Comparison of ENCODE assay signal across 8 mouse cellular contexts in the genomic region with DNA sequence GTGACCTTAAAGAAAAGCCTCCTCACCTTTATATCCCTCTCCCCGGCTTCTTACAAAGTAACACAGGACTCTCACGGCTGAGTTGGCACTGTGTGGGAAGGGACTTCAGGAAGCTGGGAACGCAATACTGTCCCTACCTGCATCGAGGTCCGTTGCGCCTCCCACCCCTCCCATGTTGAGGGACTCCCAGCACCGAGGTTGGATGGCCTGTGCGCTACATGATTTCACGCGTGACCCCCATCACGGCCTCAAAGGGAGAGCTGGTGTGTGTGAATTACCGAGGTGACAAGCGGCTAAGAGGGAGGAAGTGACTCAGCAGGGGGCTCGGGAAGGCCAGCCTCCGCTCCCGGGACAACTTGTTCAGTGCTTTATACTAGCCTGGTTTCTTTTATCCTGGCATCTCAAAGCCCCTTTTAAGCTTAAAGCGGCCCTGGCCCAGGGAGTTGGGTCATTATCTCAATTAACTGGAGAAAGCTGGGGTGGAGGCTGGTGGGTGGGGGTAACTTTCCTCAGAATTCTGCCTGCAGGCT. TPM values are rescaled to one million over a fixed set of nuclear protein-coding genes. Genes with fewer than 3 reads are reported as not detected.
DNase-seq lines count a peak whose midpoint lies in the region; ATAC-seq lines count a peak whose summit lies in the region.

No protein-coding gene starts in this region.

- no peaks in the 10 kb centered on the region for H3K9me3 ChIP-seq in heart, embryonic 15.5 days (replicated peaks)

- H3K4me3 ChIP-seq in heart, embryonic 15.5 days, result peak overlapping the region; percentile 37

- H3K36me3 ChIP-seq in heart, embryonic 15.5 days, result no peaks in the 10 kb centered on the region

- ATAC-seq in heart, embryonic 15.5 days (replicated peaks; ENCODE audit: insufficient number of reproducible peaks, insufficient read depth, low FRiP score, low read depth), result no peak

- peaks cover 38% of the 10 kb centered on the region for H3K27me3 ChIP-seq in heart, embryonic 15.5 days

- peak; percentile 31 to 33 for DNase-seq in cerebellum, postnatal 10 days
- no peak for DNase-seq in cerebellum, adult 11 months
- DNase-seq in Muller cell, postnatal 12 days (ENCODE audit: inconsistent ontology term), result peak; percentile 71
- DNase-seq in layer of hippocampus, adult 9-11 months, result peak; percentile 52
- peak; percentile 53 for DNase-seq in neural tube, embryonic 10.5 days (ENCODE audit: extremely low spot score, low spot score)
- no peak for DNase-seq in ovary, postnatal 36 days (ENCODE audit: low spot score)
- DNase-seq in natural killer cell, adult 2 months (ENCODE audit: low spot score in 2 of 2), result no peak

- H3K27ac ChIP-seq in heart, embryonic 15.5 days, result no peak overlapping the region

- H3K4me2 ChIP-seq in heart, embryonic 15.5 days, result peak overlapping the region; percentile 68

- WGBS in heart, embryonic 15.5 days, result 4% methylated on average over 17 of the region's 17 CpGs

- peaks cover 11% of the 10 kb centered on the region for H3K4me1 ChIP-seq in heart, embryonic 15.5 days (replicated peaks)

- 0 out of 2 replicates have a peak overlapping the region, but pooled peaks have one; percentile 12 for H3K9ac ChIP-seq in heart, embryonic 15.5 days

RNA-seq across cellular contexts. Expression of a gene that starts 31.1 kb away (rescaled TPM):
- polyA plus RNA-seq in heart, embryonic 15.5 days (2015; fragmentation: Nextera tagmentation; extraction: Ambion mirVana), result 22.8 and 31.2 TPM in 2 replicates

RNA-seq across cellular contexts. Expression of a gene that starts 39.9 kb away (rescaled TPM):
- 0.78 and 10.6 TPM in 2 replicates for polyA plus RNA-seq in heart, embryonic 15.5 days (2015; fragmentation: Nextera tagmentation; extraction: Ambion mirVana)

Comparison
In these comparisons a context has a peak if more than half of its experiments do, and no peak if none do; other contexts are left out.
1. DNase-seq: peak in cerebellum, postnatal 10 days (2 of 2), Muller cell, postnatal 12 days (single experiment), layer of hippocampus, adult 9-11 months (single experiment) and neural tube, embryonic 10.5 days (single experiment); none in cerebellum, adult 11 months (single experiment), ovary, postnatal 36 days (single experiment) and natural killer cell, adult 2 months (0 of 2).